Mouse (Mus musculus): ENCODE measurements around the gene Plekhj1. TPM values are rescaled to one million over a fixed set of nuclear protein-coding genes. Genes with fewer than 3 reads are reported as not detected.

The Plekhj1 gene
- polyA plus RNA-seq, 1 experiment = 32.7 TPM

GRCm38 (mm10) chr10:80761821-80762220, 36.6 kb downstream of the Plekhj1 start:
- H3K4me1 ChIP-seq (ENCODE audit: control insufficient read depth) = peaks cover 68% of the 10 kb centered on the region
- no peaks in the 10 kb centered on the region for H3K9me3 ChIP-seq (ENCODE audit: control insufficient read depth, low read length)
- H3K4me3 ChIP-seq (replicated peaks) = no peak overlapping the region
- H3K36me3 ChIP-seq (ENCODE audit: control insufficient read depth) = peaks cover 88% of the 10 kb centered on the region
- TF ChIP-seq GATA1 (IDR thresholded peaks at IDR 0.05; ENCODE audit: low read length) (no peak), TAL1 (IDR thresholded peaks at IDR 0.05; ENCODE audit: low read length) (no peak)
- no peaks in the 10 kb centered on the region for H3K27me3 ChIP-seq (ENCODE audit: control insufficient read depth)

DNA sequence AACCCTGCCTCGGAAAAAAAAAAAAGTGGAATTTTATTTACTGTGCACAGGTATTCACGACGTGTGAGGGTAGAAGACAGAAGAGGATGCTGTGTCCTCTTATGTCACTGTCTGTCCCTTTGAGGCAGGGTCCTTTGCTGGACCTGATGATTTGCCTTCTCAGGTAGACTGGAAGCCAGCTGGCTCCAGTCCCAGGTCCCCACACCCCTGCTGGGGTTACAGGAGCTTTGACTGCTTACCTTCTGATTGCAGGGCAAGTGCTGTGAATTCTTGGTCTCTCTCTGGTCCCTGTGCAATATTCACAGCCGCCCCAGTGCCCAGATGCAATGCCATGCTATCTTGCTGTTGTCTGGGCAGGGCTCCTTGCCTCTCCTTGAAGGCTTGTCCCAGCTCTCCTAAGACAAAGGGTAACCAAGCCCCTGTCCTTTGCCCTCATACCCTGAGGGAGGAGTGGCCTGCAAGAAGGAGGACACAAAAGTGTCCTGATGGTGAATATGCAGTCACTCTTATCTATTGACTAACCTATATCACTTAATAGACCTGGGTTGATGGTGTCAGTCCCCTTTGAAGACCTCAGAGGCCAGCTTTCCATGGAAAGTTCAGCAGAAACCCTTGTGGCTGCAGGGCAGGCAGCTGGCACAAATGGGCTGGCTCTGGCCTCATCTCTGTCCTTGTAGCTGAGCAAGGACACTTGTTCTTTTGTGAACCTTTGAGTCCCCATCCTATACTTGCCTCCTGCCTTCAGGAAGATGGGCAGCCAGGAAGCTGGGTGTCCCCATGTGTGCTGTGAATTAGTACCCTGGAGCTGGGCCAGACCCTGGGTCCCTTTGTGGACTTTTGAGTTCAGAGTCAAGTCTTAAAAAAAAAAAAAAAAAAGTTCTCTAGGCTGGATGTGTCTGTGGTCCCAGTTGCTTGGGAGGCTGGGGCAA, 37.6 kb downstream of the Plekhj1 start:
- Histone ChIP-seq H3K36me3 (ENCODE audit: control insufficient read depth) (peaks cover 86% of the 10 kb centered on the region), H3K27me3 (ENCODE audit: control insufficient read depth) (no peaks in the 10 kb centered on the region), H3K4me3 (replicated peaks) (no peak overlapping the region), H3K4me1 (ENCODE audit: control insufficient read depth) (peaks cover 78% of the 10 kb centered on the region), H3K9me3 (ENCODE audit: control insufficient read depth, low read length) (no peaks in the 10 kb centered on the region)
- TF ChIP-seq TAL1 (IDR thresholded peaks at IDR 0.05; ENCODE audit: low read length) (no peak), GATA1 (IDR thresholded peaks at IDR 0.05; ENCODE audit: low read length) (no peak)

DNA sequence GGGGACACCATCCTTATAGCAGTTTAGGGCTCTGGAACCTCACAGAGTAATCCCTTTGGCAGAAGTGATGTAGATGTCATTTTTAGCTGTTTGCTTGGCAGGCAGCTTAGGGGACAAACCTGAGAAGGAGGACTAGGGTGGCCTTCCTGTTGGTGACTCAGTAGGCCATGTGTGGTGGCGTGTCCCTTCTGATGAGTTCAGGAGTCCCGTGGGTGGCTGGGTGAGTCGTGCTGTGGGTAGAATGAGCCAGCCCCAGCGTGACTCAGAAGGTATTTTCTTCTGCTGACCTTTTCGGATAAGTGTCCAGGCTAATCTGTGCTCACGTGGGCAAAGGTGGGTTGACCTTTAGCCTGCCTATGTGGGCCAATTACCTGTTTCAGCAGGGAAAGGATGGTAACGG, 39.8 kb downstream of the Plekhj1 start:
- Histone ChIP-seq H3K4me3 (replicated peaks) (no peak overlapping the region), H3K9me3 (ENCODE audit: control insufficient read depth, low read length) (no peaks in the 10 kb centered on the region), H3K4me1 (ENCODE audit: control insufficient read depth) (peaks cover 76% of the 10 kb centered on the region), H3K36me3 (ENCODE audit: control insufficient read depth) (peaks cover 65% of the 10 kb centered on the region), H3K27me3 (ENCODE audit: control insufficient read depth) (no peaks in the 10 kb centered on the region)
- TF ChIP-seq TAL1 (IDR thresholded peaks at IDR 0.05; ENCODE audit: low read length) (no peak), GATA1 (IDR thresholded peaks at IDR 0.05; ENCODE audit: low read length) (no peak)

DNA sequence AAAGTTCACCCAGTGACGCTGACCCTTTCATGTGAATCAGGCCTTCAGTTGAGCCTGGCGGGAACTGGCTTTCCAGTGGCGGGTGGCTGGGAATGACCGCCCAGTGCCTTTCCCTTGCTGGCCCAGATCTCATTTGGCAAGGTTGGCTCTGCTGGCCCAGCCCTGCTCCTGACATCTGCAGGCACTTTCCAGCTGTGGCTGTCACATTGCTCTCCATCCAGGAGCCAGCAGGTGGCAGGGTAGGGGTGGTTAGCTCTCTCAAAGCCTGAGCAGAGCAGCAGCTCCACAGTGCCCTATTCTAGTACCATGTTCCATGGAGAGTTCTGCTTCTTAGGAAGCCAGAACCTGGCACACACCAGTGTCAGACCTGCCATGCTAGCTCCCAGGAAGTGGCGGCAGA, 40.7 kb downstream of the Plekhj1 start:
- Histone ChIP-seq H3K9me3 (ENCODE audit: control insufficient read depth, low read length) (no peaks in the 10 kb centered on the region), H3K27me3 (ENCODE audit: control insufficient read depth) (no peaks in the 10 kb centered on the region), H3K4me3 (replicated peaks) (peak overlapping the region; percentile 32), H3K36me3 (ENCODE audit: control insufficient read depth) (peaks cover 55% of the 10 kb centered on the region), H3K4me1 (ENCODE audit: control insufficient read depth) (peaks cover 77% of the 10 kb centered on the region)
- TF ChIP-seq GATA1 (IDR thresholded peaks at IDR 0.05; ENCODE audit: low read length) (no peak), TAL1 (IDR thresholded peaks at IDR 0.05; ENCODE audit: low read length) (no peak)

DNA sequence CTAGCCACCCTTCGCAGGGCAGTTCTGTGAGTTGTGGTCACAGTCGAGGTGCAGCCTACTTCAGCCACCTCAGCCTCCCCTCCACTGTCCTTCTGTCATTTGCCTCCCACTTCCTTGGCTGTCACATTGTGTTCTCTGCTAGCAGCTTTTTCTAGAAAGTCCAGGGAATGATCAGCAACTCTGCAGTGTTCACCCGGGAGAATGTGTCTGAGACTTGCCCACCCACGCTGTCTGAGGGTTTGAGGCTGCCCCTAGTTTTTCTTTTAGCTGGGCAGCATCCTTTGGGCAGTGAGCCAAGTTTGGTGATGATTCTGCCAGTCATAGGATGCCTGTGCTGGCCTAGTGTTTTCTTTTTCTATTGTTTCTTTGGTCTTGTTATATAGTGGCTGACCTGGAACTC, 41.5 kb downstream of the Plekhj1 start:
- H3K36me3 ChIP-seq (ENCODE audit: control insufficient read depth) = peaks cover 50% of the 10 kb centered on the region
- no peaks in the 10 kb centered on the region for H3K27me3 ChIP-seq (ENCODE audit: control insufficient read depth)
- peak overlapping the region; percentile 100 for H3K4me3 ChIP-seq (replicated peaks)
- peaks cover 83% of the 10 kb centered on the region for H3K4me1 ChIP-seq (ENCODE audit: control insufficient read depth)
- TF ChIP-seq GATA1 (IDR thresholded peaks at IDR 0.05; ENCODE audit: low read length) = no peak
- no peak for TF ChIP-seq TAL1 (IDR thresholded peaks at IDR 0.05; ENCODE audit: low read length)
- H3K9me3 ChIP-seq (ENCODE audit: control insufficient read depth, low read length) = no peaks in the 10 kb centered on the region

- Histone ChIP-seq H3K4me3 (replicated peaks) (peak overlapping the region; percentile 100), H3K36me3 (ENCODE audit: control insufficient read depth) (peaks cover 47% of the 10 kb centered on the region), H3K4me1 (ENCODE audit: control insufficient read depth) (peaks cover 84% of the 10 kb centered on the region), H3K9me3 (ENCODE audit: control insufficient read depth, low read length) (no peaks in the 10 kb centered on the region), H3K27me3 (ENCODE audit: control insufficient read depth) (no peaks in the 10 kb centered on the region)
- TF ChIP-seq TAL1 (IDR thresholded peaks at IDR 0.05; ENCODE audit: low read length) = no peak
- no peak for TF ChIP-seq GATA1 (IDR thresholded peaks at IDR 0.05; ENCODE audit: low read length)
Measured at GRCm38 (mm10) chr10:80756509-80756908, 41.9 kb downstream of the Plekhj1 start.

DNA sequence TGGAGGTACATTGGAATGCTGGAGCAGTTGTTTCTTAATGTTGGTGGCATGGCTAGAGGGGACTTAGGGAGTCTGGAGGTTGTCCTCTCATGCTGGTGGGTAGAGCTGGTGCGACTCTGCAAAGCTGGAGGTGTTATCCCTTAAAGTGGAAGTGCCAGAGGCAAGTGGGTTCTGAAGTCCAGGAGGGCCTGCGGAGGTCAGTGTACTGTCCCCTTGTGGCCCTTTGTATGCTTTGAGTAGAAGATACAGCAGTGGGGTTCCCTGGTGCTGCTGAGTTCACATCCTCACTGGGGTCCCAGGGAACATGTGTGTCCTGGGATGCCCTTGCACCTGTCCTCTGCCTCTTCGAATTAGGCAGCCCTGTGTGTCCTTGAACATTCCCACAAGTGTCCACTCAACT, 42.3 kb downstream of the Plekhj1 start:
- H3K27me3 ChIP-seq (ENCODE audit: control insufficient read depth) = no peaks in the 10 kb centered on the region

DNA sequence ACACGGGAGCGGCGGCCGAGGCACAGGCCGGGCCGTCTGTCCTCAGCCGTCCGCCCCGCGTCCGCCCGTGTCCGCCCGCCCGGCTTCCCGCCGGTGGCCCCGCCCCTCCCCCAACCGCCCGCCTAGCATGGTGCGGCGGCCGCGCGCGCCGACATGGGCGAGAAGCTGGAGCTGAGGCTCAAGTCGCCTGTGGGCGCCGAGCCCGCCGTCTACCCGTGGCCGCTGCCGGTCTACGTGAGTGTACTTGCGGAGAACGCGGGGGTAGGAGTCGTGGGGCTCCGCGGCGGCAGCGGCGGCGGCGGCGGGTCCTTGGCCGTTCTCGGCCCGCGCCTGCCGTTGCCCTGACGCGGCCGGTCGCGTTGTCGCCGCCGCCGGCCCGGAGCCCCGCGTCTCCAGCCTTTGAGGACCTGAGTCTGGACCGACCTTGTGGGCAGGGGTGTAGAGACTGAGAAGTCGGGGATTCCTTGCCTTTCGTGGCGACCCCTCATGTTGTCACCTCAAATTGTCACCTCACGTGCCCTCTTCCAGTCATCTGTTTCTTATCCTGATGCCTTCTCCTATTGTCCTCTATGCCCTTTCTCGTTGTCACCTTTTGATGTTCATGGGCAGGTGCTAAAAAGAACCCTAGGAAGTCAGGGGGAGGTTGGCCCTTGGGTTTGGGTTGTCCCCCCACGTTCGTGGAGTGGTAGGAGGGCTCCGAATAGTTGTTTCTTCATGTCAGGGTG, 43.0 kb downstream of the Plekhj1 start:
- Histone ChIP-seq H3K4me3 (replicated peaks) (peak overlapping the region; percentile 100), H3K27me3 (ENCODE audit: control insufficient read depth) (no peaks in the 10 kb centered on the region), H3K4me1 (ENCODE audit: control insufficient read depth) (peaks cover 83% of the 10 kb centered on the region), H3K36me3 (ENCODE audit: control insufficient read depth) (peaks cover 40% of the 10 kb centered on the region), H3K9me3 (ENCODE audit: control insufficient read depth, low read length) (no peaks in the 10 kb centered on the region)
- TF ChIP-seq GATA1 (IDR thresholded peaks at IDR 0.05; ENCODE audit: low read length) (no peak), TAL1 (IDR thresholded peaks at IDR 0.05; ENCODE audit: low read length) (no peak)

More for the DNA sequence above, 42.3 kb downstream of the Plekhj1 start:
- peaks cover 85% of the 10 kb centered on the region for H3K4me1 ChIP-seq (ENCODE audit: control insufficient read depth)
- H3K36me3 ChIP-seq (ENCODE audit: control insufficient read depth) = peaks cover 47% of the 10 kb centered on the region
- peak overlapping the region; percentile 100 for H3K4me3 ChIP-seq (replicated peaks)
- TF ChIP-seq TAL1 (IDR thresholded peaks at IDR 0.05; ENCODE audit: low read length) = no peak
- no peak for TF ChIP-seq GATA1 (IDR thresholded peaks at IDR 0.05; ENCODE audit: low read length)
- H3K9me3 ChIP-seq (ENCODE audit: control insufficient read depth, low read length) = no peaks in the 10 kb centered on the region

Data from erythroblast, embryonic 14.5 days (primary cell).